Mouse (Mus musculus): Measurements from ENCODE around the gene Hydin.

DNA sequence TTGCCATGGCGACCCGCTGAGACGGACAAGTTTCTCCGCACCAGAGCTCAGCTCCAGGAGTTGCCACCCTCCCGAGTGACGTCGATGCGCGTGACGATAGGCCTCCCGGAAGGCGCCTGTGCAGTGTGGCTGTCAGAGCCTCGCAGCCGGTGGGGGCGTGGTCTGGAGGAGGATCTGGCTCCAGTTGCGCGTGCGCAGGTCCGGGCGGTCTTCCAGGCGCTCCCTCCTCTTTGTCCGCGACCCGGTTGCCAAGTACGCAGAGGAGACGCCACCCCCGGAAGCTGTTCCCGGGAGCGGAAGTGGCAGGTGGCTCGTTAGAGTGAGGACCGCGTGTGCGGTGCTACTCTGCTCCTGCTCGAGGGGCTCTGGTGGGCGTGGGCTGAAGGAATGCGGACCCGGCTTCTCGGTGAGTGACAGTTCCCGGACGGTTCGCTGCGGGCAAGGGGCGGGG is 49.1 kb upstream of the Hydin start:
- TF ChIP-seq CTCF (IDR thresholded peaks at IDR 0.05; ENCODE audit: low read depth): no peak
- no peak for TF ChIP-seq EP300 (IDR thresholded peaks at IDR 0.05; ENCODE audit: low read depth)

Measured in liver, postnatal 0 days (tissue).